Mouse (Mus musculus) kidney, adult 2 months (tissue): ENCODE data around the gene Ppfia1.

Experiments used
- CTCF ChIP-seq: fragments of 200-500 bp; conservative IDR thresholded peaks from 2 replicates; pipeline ENCODE4 v1.5.1; 2011; ENCODE audit warnings: low read depth, mild to moderate bottlenecking, control low read depth, low read length, moderate library complexity, mixed read lengths; ENCODE audit not compliant: insufficient read depth, insufficient read length
- POLR2A ChIP-seq: fragments of 200-500 bp; IDR thresholded peaks from one replicate; pipeline ENCODE4 v1.6.1; 2011; ENCODE audit warnings: low read depth, low read length, control low read depth

DNA sequence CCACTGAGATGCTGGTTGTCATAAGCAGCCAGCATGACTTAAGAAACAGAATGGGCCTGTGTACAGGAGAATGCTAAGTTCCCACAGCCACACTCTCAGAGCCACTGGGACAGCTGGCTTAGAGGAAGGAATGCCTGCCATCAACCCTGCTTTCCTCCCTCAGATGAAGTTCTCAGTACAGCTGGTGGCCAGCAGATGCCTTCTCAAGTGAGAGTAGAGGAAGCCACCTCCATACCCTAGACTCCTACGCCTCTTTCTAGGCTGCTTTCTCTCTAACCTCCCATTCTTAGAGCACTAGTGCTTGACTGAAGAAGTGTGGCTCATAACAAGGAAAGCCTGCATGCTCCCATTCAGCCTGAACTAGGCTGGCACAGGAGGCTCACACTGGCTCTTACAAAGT lies 74.0 kb downstream of the Ppfia1 start:
- TF ChIP-seq POLR2A (no peak), CTCF (no peak)
